Mouse (Mus musculus): ENCODE data around the gene Rad51d.
A peak's percentile ranks its signal among the peaks of the same experiment; 100 is the strongest.
"Not testable (repeated sequence)": the region's sequence is repeated elsewhere in the genome, so short reads cannot be mapped to it uniquely, and the experiment has no call there.

The Rad51d gene

DNA sequence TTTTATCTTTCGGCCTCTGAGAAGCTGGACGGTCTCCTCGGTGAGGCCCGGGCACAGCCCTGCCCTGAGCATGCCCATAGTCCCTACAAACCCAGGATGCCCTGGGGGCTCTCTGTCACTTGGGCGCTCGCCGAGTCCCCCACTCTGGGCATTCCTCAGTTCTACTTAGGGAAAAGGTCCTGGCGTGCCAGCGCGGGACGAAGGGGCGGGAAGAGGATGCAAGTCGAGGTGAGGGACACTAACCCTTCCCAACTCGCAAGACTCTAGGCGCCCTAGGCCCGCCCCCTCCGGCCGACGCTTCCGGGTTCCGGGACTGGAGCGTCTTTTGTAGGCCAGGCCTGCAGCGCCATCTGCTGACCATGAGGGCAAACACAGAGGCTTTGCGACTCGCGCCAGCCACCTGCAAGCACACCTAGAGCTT is at the start of gene Rad51d:
Rad51d (minus strand) TSS at position 273 of the 421 bp plus-strand sequence.
- peak; percentile 90 for DNase-seq (ENCODE audit: low read depth, low spot score)

DNA sequence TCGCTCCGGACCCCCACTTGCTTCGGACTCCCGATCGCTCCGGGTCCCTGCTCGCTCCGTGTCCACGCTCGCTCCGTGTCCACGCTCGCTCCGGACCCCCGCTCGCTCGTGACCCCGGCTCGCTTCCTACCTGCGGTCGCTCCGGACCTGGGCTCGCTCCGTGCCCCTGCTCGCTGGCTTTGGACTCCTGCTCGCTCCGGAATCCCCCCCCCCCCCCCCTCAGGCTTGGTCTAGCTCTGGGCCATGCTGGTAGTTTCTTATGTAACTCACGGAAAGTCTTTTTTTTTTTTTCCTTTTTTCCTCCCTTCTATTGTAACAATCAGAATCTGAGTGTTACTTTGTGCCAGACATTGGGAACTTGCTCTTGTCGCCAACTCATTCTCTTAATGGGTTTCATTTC is 42.8 kb upstream of the Rad51d start:
- DNase-seq (ENCODE audit: low read depth, low spot score), result no peak

DNA sequence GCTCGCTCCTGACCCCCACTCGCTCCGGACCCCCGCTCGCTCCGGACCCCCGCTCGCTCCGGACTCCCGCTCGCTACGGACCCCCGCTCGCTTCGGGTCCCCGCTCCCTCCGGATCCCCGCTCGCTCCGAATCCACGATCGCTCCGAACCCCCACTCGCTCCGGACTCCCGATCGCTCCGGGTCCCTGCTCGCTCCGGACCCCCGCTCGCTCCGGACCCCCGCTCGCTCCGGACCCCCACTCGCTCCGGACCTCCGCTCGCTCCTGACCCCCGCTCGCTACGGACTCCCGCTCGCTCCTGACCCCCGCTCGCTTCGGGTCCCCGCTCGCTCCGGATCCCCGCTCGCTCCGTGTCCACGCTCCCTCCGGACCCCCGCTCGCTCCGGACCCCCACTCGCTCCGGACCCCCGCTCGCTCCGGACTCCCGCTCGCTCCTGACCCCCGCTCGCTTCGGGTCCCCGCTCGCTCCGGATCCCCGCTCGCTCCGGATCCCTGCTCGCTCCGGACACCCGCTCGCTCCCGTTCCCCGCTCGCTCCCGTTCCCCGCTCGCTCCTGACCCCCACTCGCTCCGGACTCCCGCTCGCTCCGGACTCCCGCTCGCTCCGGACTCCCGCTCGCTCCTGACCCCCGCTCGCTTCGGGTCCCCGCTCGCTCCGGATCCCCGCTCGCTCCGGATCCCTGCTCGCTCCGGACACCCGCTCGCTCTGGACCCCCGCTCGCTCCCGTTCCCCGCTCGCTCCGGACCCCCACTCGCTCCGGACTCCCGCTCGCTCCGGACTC is 41.4 kb upstream of the Rad51d start:
- not testable (repeated sequence) for DNase-seq (ENCODE audit: low read depth, low spot score)

DNA sequence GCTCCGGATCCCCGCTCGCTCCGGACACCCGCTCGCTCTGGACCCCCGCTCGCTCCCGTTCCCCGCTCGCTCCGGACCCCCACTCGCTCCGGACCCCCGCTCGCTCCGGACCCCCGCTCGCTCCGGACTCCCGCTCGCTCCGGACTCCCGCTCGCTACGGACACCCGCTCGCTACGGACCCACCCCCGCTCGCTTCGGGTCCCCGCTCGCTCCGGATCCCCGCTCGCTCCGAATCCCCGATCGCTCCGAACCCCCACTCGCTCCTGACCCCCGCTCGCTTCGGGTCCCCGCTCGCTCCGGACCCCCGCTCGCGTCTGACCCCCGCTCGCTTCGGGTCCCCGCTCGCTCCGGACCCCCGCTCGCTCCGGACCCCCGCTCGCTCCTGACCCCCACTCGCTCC is 40.7 kb upstream of the Rad51d start:
- DNase-seq (ENCODE audit: low read depth, low spot score), result not testable (repeated sequence)

DNA sequence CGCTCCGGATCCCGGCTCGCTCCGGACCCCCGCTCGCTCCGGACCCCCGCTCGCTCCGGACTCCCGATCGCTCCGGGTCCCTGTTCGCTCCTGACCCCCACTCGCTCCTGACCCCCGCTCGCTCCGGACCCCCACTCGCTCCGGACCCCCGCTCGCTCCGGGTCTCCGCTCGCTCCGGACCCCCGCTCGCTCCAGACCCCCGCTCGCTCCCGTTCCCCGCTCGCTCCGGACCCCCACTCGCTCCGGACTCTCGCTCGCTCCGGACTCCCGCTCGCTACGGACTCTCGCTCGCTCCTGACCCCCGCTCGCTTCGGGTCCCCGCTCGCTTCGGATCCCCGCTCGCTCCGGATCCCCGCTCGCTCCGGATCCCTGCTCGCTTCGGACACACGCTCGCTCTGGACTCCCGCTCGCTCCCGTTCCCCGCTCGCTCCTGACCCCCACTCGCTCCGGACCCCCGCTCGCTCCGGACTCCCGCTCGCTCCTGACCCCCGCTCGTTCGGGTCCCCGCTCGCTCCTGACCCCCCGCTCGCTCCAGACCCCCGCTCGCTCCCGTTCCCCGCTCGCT is 40.1 kb upstream of the Rad51d start:
- not testable (repeated sequence) for DNase-seq (ENCODE audit: low read depth, low spot score)

DNA sequence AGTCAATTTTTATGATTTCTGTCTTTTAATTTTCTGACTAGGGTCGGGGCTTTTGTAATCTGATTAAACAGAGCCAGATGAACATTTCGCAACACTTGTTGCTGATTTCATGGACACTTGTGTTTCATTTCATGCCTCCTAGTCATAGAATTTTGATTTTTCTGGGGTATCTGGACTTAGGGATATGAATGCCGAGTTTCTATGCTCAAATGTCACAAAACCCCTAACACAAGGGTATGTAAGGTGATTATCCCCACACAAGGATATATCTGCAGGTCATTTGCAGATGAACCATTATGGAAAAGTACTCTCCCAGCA is 39.2 kb upstream of the Rad51d start:
- DNase-seq (ENCODE audit: low read depth, low spot score), result no peak

DNA sequence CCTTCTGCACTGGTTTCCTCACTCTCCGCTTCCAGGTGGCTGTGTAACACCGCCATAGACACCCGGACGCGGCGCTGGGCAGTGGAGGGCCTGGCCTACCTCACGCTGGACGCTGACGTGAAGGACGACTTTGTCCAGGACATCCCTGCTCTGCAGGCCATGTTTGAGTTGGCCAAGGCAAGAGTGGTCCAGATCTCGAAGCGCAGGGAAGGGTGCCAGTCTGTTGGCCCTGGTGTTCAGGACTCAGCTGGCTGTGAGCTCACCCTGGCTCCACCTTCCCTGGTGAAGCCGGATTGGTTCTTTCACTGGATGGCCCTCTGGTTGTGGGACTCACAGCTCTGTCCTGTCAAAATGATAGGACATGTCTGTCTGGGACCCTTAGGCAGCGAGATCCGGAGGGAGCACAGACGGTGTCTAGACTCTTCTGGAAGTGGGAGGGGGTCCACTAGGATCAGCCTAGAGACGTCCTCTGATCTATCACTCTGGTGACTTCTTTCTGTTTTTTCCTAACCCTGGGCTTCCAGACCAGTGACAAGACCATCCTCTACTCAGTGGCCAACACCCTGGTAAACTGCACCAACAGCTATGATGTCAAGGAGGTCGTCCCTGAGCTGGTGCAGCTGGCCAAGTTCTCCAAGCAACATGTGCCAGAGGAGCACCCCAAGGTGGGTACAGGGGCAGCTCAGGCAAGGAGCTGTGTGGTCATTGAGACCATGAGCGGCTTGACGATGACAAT is 38.7 kb upstream of the Rad51d start:
- no peak for DNase-seq (ENCODE audit: low read depth, low spot score)

DNA sequence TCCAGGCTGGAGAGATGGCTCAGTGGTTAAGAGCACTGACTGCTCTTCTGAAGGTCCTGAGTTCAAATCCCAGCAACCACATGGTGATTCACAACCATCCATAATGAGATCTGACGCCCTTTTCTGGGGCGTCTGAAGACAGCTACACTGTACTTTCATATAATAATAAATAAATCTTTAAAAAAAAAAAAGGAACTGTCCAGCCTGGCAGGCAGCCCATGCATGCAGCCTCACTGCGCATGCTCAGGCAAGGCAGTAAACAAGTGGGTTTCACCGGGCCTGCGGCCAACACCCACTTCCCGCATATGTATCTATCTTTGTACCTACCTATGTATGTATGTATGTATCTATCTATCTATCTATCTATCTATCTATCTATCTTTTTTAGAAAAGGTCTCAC is 33.5 kb upstream of the Rad51d start:
- DNase-seq (ENCODE audit: low read depth, low spot score), result not testable (repeated sequence)

DNA sequence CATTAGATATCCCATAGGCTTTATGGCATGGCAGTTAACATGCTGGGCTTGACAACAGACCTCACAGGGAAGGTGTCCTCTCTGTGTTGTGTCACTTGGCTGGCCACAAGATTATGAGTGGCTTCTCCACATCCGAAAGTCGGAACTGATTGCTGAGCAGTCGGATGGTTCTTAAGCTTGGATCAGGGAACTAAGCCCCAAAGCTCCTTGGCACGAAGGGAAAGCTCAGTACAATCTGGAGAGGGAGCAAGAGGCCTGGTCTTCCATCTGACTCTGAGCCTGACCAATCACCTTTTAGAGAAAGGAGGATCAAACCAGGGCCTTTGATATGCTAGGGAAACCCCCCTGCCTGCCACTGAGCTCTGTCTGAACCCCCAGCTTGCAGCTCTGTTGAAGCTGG is 31.3 kb upstream of the Rad51d start:
- no peak for DNase-seq (ENCODE audit: low read depth, low spot score)

DNA sequence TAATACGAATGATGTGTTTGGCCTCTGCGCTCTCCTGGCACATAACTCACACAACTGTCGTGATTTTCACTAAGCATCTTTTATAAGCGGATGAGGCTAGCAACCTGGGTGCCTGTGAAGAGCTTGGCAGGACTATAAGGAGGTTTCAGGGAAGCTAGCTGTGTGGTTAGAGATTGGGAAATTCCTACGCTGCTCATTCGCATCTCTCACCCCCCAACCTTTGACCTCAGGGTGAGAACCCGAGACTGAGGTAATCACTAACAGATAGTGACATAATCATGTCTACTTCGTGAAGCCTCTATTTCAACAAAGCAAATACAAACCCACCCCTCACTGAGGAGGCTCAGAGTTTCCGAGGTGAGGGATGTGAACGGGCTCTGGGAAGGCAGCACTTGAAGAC is 30.4 kb upstream of the Rad51d start:
- DNase-seq (ENCODE audit: low read depth, low spot score), result no peak

DNA sequence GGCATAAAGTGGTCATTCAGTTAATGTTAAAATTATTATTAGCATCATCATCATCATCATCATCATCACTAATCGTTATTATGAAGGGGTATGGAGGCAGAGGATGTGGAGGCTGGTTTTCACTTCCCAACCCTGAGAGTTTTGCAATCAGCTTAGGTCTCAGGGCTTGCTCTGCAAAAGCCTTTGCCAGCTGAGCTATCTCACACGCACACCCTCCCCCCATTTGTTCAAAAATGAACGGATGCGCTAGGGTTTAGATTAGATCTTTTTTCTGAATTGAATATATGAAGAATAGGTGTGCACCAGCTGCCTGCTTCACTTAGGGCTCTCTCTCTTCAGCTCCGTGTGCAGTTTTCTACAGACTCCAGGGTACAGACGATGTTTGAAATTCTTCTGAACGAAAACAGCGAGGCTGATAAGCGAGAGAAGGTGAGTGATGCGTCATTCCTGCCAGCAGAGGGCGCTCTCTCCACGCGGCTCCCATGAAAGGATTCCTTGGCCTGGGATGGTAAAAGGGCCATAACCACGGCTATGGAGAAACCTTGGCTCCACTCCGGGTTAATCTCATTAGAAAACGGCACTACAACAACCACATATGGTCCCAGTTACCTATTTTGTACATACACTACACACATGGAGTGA is 24.4 kb upstream of the Rad51d start:
- DNase-seq (ENCODE audit: low read depth, low spot score), result peak; percentile 86

DNA sequence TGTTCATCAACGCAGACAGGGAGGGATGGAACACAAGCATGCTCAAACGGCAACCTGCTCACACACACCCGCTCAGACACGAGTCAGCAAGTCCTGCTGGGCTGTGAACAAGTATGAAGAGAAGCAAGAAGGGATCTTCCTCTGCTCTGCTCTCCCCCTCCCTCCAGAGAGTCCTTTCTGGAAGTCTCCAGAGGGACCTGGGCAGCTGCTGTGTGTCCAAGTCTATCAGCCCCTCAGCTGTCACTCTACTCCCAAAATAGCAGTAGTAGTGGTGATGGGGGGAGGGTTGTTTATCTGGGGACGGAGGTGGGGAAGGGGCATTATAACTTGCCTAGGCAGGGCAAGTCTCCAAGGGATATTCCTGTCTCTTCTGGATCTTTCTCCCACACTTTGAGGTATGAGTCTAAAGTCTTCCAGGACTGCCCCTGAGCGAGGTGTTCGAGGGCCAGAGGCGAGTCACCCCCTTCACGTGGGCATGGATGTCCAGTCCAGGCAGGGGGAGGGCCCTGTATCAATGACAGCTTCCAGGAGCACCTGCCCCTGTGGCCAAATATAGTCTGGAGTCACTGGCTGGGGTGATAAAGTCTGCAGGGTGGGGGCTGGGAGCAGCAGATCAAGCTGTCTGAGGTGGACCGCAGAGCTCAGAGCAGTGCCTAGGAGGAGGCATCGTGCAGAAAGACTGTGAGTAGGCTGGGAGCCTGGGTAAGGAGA is 20.4 kb upstream of the Rad51d start:
- DNase-seq (ENCODE audit: low read depth, low spot score), result no peak

DNA sequence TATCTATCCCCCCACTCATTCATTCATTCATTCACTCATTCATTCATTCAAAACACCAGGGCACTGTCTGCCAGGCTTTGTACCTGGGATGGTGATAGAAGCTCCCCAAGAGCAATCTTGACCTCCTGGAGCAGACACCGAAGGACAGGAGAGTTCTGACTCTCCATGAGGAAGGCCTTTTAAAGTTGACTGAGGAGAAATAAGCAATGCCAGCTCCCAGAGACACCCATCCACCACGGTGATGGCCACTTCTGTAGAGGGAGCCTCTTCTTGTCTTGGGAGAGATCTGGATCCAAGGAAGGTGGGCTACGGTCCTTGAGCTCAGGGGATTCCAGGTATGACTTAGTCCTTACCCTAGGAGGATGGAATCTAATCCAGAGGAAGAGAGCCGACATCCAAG is 19.8 kb upstream of the Rad51d start, which contains the start of gene Unc45b:
Unc45b (plus strand) TSS at position 301 of the 400 bp plus-strand sequence.
- DNase-seq (ENCODE audit: low read depth, low spot score), result no peak

DNA sequence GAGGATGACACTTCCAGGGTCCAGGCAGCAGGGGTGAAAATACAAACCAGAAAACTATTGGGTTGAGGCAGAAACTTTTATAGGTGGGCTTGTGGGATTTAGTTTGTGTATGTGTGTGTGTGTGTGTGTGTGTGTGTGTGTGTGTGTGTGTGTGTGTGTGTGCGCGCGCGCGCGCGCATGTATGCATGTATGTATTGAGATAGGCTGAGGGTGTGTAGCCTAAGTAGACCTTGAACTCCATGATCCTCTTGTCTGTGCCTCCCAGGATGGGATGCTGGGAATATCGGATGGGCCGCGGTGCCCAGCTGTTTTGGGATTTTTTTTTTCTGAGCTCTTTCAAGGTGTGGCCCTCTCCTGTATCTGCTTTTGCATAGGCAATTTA is 18.2 kb upstream of the Rad51d start:
- no peak for DNase-seq (ENCODE audit: low read depth, low spot score)

DNA sequence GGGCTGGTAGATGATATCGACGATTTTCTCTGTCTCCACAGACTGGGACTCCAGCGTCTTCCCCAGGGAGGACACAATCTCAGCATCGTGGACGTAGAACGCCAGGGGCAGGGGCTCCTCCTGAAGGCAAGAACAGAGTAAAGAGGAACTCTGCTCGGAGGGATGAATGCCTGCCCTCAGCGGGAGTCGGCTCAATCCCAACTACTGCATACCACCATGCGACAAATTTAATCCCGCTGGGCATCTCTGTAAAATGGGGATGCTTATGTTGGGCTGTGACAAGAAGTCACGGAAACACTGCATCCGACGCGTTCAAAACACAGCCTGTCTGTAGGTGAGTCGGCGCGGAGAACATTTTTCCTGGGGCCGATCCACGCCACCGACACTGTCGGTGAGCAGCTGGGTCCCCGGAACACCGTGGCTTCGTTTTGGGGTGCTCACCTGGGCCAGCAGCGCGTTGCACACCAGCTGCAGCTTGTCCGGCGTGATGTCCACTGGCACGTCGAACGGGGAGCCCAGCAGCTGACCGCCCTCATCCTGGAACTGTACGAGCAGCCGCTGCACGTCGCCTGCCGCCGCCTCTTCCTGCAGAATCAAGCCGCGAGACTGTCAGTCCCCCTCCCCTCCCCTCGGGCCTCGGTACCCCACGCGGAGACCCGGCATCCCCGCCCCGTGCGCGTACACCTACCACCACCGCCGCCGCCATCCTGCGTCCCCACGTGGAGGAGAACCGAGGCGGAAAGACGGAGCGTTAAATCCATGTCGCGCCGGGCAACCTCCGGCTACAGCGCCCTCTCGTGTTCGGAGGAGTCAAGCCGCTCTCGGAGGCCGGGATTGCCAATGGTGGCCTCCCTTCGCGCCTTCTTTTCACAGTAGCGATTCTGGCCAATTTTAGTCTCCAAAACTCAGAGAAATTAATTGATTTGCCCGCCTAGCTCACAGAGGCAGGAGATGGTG is 17.5 kb upstream of the Rad51d start, which contains the start of gene Nle1:
Nle1 (minus strand) TSS at position 761 of the 957 bp plus-strand sequence.
- DNase-seq (ENCODE audit: low read depth, low spot score), result peak; percentile 88

DNA sequence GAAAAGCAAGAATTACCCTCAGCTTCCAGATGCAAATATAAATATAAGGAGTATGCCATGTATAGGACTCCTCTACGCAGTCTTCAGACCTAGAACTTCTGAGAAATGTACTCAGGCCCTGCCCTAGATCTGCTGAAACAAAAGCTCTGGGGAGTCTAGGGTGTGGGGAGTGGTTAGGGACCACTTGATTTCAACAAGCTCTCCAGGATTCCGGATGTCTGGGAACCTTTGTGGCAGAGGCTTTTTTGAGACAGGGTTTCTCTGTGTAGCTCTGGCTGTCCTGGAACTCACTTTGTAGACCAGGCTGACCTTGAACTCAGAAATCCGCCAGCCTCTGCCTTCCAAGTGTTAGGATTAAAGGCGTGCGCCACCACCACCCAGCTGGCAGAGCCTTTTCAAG is 15.4 kb upstream of the Rad51d start:
- no peak for DNase-seq (ENCODE audit: low read depth, low spot score)

DNA sequence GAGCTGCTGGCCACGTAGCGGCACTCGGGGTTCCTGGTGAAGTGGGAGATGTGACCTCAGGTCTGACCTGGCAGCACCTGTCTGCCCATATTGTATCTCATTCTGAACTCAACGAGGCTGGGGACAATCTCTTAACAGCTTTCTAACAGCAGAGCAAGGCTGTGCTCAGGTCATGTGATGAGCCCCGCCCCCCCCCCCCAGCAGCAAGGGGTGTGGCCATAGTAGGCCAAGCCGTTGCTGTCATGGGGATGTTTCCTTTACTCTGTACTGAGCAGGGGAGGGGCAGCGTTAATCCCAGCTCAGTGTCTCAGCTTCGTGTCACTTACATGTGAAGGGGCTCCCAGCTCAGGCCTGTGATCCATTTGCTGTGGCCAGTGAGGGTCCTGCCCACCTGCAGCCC is 14.5 kb upstream of the Rad51d start:
- no peak for DNase-seq (ENCODE audit: low read depth, low spot score)

DNA sequence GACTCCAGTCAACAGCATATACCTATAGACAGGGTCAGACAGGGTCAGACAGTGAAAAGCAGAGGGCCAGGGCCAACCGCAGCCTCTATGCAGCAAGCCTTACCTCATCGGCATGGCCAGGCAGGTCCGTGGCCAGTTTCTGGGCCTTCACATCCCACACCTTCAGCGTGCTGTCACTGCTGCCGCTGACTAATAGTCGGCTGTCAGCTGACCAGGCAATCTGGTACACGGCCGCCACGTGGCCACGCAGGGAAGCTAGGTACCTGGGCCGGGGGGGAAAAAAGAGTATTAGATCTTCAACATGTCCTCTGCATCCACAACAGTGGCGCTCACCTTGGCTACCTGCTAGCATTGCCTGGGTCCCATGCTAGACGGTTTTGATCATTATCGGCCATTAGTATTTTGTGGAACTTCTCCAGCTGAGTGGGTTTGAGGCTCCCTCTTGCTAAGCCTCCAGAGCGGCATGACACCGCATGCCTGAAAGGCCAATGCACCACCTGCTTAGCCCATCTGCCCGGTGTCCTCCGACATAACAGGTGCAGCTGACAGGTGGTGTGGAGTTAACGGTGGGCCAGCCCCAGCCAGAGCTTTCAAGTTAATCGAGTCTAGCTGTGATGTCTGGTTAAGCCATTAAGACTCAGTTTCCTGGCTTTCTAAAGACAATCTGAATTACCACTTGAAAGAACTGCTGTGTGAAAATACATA is 11.3 kb upstream of the Rad51d start:
- no peak for DNase-seq (ENCODE audit: low read depth, low spot score)

DNA sequence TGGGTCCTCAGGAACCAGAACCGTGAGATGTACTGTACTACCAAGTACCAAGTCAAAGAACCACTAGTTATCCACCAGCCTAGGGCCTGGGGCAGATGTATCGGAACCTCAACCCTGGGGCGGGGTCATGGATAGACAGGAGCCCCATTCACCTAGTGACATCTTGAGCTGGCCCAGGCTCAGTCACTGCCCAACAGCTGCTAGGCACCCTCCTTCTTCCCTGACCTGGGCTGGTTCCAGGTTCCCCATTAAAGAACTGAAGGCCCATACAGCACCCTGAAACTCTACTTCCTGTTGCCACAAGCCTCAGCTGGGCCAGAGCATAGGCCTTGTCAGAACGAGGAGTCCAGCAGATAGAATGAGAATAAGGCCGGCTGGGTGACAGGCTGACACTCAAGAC is 9.3 kb upstream of the Rad51d start:
- DNase-seq (ENCODE audit: low read depth, low spot score), result no peak

DNA sequence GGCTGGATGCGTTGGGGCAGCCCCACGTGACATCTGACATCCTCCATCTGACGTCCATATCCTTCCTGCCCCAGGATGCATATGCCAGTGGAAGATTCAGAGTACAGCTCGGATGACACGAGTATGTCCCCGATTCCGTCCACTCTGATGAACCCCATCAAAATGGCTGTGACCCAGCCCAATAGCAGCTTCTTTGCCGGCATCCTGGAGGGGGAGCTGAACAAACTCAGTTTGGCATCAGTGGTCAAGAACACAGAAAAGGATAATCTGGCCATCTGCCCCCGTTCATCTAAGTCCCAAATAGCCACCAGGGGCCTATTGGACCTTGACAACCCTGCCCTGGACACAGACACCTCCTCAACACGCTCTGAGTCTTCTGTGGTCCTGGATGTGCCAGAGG is 7.1 kb upstream of the Rad51d start:
- DNase-seq (ENCODE audit: low read depth, low spot score), result no peak
